Mouse (Mus musculus): Measurements from ENCODE around the gene Grb10.

The Grb10 gene

DNA sequence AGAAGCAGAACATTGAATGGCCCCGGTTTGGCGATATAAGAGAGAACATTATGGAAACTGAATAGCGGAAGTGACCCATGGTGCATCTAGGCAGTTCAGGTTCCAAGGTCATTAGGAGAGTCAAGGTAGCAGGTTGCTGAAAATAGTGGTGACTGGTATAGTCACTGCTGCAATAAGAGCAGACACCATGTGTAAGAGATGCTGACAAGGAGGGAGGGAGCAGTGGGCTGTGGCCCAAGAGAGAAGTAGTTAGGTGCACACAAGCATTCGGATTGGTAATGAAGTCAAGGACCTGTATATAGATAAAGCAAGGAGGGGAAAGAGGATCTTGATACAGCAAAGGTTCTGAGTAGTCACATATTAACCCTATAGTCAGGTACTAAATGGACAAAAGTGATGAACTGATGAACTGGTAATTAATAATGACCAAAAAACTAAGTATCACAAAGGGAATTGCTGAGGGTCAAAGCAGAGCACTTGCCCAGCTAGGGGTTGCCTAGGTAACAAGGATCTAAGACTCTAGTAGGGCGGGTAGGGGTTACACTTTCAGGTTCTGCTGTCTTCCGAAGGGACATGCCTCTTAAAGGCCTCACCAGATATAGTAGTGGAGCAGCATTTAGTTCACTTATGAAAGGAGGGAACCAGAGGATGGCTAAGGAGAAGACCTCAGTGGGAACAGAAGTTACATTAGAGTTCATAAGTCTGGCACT, 65.9 kb downstream of the Grb10 start:
- in situ Hi-C loops (cut with MboI, MseI): loop anchor here (5.0 kb wide), 2 partner anchors 160 to 515 kb away; no protein-coding TSS in a partner anchor

DNA sequence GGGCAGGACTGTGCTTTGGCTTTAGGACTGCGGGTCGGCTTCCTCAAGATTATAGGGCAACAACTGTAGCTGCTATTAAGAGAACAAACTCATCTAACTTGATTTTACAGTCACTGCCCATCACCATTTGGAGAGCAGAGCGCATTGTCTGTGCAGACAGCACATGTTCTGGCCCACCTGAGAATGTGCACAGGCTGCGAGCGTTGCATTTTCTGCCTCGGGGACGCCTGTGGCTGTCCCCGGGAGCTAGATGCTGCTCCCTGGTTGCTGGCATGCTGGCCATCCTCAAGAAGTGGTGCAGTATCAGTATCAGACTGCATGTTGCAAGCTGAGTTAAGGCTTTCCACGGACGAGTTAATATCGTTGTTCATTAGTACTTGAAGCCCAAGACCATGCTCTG, 68.2 kb downstream of the Grb10 start:
- in situ Hi-C loops (cut with MboI, MseI): loop anchor here (5.0 kb wide), 2 partner anchors 158 to 513 kb away; no protein-coding TSS in a partner anchor

DNA sequence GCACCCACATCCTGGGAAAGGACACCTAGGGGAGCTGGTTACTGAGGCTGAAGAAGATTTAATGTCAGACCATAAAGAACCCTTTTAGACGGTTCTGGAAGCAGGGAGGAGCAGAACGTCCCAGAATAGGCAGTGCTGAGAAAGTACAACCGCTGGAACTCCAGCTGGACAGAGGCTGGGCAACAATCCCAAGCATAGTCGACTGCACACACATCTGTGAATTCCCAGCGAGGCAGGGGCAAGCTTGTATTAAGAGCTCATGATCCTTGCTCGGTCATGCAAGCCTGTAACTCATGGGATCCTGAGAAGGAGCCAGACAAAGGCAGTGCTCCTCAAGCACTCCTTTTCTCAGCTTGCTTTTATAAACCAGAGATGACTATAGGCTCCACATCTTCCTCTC, 69.7 kb downstream of the Grb10 start:
- in situ Hi-C loops (cut with MboI, MseI): no loop called here

DNA sequence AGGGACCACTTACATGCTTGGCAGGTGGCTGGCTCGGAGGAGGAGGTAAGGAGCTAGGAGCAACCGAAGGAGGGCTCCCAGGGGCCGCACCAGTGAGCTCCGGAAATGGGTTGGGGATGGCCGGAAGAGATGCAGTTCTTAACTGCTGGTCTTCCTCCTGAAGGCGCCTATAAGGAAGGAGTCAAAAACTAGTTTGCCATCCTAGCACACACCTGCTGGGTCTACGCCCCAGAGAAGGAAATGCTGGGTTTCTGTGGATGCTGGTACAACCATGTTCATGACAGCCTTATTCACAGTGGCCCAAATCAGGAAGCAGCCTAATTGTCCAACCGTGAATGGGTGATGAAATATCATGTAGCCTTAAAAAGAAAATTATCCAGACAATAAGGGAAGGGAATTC, 71.0 kb downstream of the Grb10 start:
- in situ Hi-C loops (cut with MboI, MseI): no loop called here

DNA sequence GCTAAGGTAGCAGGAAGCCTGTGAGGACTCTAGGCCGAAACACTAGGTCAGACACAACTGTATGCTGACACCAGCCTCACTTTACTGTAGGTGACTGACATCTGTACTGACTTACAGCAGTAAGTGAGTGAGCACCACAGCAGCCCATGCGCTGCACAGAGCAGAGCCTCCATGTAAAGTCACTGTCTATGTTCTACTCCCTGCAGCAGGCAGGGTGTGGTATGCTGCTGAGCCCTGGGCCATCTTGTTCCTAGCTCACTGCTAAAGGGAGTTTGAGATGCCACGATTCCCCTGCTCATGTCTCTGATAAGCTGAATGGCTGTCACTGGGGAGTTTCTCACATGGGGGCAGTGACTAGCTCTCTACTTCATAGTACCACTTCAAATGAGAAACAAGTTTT, 72.3 kb downstream of the Grb10 start:
- in situ Hi-C loops (cut with MboI, MseI): no loop called here

DNA sequence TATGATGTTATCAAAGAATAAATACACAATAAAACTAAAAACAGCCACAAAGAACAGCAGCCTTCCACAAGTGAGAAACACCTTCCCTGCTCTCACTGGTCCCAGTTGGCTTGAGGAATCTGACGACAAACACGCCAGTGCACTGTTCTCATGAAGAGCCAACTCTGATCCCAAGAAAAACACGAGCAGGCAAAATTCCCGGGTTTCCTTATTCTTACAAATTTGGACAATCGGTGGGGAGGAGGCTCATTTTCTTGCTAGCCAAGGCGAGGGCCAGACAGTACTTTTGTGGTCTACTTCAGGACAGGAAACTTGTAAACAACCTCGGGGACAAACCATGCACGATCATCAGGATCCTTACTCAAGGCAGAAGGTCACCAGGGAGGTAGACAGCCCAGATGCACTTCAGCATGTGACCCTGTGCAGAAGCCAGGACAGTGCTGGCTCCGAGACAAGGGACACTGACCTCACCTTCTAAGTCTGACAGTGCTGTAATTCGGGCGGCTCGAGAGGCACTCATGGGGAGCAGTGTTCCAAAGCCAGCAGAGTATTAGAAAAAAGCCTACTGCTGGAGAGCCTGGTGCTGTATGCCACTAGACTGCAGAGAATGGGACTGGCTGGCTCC, 72.9 kb downstream of the Grb10 start:
- in situ Hi-C loops (cut with MboI, MseI): no loop called here

DNA sequence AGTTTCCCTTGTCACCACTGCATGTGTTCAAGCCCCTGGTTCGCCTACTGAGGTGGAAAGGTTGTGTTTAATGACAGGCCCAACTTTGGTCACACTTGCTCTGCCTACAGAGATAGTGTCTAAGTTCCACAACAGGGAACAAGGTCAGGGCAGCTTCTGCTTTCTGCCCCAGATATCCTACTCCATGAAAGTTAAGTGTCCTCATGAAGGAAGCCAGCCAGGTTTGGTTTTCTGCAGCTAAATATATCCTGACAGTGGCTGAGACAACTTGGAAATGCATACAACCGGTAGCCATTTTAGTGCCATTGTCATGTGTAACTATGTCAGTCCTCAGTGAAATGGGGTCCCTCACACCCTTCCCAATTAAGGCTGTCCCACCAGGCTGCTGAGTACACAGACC, 73.8 kb downstream of the Grb10 start:
- in situ Hi-C loops (cut with MboI, MseI): loop anchor here (5.0 kb wide), 1 partner anchor 82 kb away; no protein-coding TSS in a partner anchor

DNA sequence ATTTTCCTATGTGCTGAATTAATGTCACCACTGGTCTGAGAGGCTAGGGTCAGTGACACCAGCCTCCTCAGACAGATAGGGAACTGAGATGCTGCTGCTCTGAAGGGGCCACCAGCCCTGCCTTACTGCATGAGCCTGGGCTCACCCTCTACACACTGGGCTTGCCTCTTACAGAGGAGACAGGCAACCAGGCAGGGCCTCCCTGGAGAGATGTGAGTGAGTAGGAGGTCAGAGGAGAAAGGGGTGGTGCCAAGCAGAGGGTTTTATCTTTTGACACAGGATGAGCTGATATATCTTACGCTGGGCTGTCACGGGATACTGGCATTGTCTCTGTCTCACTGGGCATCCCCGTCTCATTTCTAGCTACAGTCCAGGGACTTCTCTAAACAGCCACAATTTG, 74.9 kb downstream of the Grb10 start:
- in situ Hi-C loops (cut with MboI, MseI): loop anchor here (5.0 kb wide), 1 partner anchor 81 kb away; no protein-coding TSS in a partner anchor

DNA sequence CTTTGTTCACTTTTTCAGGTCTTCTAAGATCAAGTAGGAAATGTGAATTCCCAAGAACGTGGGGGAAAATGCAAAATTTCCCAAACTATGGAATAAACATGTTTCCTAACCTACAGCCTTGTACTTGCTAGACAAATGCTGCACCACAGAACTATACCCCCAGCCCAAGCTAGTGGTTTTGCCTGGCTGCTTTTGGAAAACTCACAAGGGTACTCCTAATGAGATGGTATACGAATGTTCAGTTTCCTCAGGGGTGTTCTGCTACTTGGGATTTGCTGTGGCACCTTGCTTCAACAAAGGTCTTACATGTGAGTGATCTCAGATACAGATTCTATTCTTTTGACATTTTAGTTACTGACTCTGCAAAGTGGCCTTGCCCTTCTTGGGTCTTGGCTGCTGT, 75.4 kb downstream of the Grb10 start:
- in situ Hi-C loops (cut with MboI, MseI): loop anchor here (5.0 kb wide), 1 partner anchor 81 kb away; no protein-coding TSS in a partner anchor

DNA sequence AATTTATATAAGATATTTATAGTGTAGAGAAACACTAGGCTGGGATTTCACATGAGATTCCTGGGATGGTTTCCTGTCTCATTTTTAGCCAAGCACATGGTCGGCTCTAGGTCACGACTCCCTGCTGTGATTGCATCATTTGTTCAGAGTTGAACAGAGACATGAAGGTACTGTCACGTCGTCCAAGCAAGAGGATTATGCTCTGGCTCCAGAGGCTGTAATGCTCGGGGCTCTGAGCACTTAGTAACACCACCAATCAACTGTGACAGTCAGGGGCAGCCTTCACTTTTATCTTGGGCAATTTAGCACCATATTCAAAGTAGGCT, 75.9 kb downstream of the Grb10 start:
- in situ Hi-C loops (cut with MboI, MseI): loop anchor here (5.0 kb wide), 1 partner anchor 80 kb away; no protein-coding TSS in a partner anchor

DNA sequence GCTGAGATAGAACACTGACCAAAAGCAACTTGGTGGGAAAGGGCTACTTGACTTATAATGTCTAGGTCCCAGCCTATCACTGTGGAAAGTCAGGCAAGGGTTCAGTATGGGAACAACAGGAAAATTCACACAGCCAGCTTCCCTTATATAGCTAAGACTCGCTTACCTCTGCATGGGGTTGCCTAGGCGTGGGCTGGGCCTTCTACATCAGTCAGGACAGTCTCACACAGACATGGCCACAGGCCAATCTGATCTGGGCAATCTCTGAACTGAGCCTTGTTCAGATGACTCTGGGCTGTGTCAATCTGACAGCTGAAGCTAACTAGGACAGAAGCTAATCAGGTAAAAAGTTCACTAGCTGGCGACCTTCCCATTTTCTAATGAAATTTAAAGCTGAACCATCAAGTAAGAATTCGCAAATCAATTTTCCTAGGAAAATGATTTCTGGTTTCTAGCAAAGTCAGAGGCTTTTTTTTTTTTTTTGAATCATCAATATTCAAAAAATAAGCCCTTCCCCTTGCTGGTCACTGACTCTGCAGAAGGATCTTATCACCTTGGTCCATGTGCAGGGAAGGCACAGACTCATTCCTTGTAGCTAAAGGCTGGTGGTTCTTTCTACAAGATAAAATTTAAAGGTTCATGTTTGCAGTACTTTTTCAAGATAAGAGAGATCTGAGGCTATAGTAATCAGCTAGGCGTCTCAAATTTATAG, 76.4 kb downstream of the Grb10 start:
- in situ Hi-C loops (cut with MboI, MseI): loop anchor here (5.0 kb wide), 1 partner anchor 80 kb away; no protein-coding TSS in a partner anchor

DNA sequence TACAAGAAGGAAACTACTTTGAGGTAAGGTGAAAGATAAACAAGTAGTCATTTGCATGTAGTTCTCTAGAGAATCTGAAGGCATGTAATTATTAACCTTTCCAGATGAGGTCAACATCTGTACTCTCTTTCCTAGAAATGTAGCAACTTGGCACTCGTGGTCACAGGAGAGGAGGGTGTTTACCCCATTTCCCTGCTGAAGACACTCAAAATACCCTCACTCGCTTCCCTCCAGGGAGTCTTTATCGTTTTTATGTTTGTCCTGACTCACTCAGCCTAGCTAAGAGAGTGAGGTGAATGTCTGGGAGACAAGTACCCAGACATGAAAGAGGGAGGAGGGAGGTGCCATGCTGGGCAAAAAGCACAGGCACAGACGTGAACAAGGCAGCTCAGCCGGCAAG, 77.6 kb downstream of the Grb10 start:
- in situ Hi-C loops (cut with MboI, MseI): loop anchor here (5.0 kb wide), 1 partner anchor 79 kb away; no protein-coding TSS in a partner anchor

DNA sequence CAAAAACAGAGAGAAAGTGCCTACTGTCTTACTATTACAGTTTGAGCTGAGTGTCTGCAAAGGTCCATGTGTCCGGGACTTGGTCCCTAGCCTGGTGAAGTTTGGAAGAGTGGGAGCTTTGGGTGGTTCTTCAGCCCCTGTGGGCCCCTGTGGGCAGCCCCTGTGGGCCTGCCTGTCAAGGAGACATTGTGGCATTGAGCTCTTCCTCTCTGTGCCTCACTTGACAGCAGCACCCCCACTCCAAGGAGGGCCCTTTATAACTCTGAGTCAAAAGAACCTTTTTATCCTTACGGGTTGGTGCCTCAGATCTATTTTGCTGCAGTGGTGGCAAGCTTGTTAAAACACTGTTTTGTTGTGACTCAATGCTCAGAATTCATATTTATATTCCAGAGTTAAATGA, 78.3 kb downstream of the Grb10 start:
- in situ Hi-C loops (cut with MboI, MseI): loop anchor here (5.0 kb wide), 1 partner anchor 78 kb away; no protein-coding TSS in a partner anchor

DNA sequence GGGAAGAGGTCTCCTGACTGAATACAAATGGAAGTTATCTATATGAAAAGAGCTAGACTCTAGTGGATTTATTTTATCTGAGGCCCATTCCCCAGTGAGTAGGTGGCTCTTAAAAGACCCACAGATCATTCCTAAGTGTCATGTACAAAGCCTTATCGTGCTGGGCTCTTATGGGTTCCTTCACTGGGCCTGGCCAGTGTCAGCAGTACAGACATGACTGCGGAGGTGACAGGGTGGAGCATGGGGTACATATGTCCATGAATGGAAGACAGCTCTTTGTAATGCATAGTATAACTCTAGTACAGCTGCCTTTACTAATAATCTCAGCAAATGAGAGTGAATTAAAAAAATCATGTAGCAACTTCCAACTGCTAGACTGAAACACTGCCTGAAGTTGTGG, 80.0 kb downstream of the Grb10 start:
- in situ Hi-C loops (cut with MboI, MseI): no loop called here

DNA sequence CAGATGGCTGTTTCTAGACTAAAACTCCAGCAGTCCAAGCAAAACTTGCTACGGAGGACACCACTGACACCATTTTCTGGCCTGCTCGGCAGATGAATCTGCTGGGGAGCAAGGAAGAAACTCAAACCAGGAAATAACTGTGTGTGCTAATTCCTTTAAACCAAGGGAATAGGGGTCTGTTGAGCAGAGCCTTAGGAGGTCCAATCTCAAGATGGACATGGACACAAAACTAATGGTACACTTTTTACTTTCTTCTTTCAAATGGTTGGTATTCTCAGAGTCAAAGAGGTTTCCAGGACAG, 80.5 kb downstream of the Grb10 start:
- in situ Hi-C loops (cut with MboI, MseI): no loop called here

DNA sequence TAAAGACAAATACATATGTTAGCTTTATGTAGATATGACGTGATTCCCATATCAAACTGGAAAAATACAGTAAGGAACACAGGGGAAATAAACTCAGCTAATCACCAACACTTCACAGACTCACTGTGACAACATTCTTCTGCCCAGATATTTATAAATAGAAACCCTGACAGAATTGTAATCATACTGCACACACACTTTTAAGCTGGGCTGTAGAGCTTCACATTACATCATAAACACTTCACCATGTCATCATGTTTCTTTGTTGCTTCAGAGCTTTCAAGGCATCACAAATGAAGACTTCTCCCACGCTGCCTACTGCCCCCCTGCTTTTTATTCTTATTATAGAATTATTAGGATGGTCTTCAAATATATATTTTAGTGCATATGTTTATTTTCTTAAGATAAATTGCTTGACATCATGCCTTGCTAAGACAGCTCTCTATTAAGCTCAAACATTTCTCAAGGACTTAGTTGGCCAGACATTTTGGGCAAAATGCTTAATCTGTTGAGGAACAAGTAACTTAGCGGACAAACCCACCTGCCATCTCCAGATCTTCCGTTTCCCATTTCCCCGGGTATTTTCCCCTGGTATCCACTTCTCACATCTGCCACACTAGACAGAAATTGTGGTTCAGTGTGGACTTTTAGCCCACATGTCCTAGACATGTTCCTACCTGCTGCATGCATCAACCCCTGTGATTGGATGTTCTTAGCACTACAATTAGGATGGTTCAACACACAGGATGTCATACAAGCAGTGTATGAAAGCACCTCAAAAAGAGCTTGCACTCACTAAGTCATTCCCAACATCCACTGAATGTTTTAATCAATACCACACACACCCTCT, 81.0 kb downstream of the Grb10 start:
- in situ Hi-C loops (cut with MboI, MseI): no loop called here

DNA sequence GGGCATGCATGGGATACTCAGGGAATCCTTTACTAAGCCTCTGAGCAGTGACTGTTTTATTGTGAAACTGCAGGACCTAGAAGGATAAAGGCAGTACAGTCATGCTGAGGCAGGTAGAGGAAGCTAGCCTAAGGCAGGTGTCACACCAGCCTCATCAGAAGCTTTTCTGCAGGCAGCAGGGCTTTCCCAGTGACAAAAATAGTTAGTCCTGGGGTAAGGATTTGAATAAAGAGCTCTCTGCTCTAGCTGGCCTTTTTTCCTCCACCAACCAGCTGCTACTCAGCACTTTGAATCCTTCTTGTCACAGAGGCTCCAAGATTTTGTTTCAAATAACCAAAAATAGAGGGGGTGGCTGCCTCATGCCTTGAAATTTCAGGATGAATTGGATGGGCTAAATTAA, 82.7 kb downstream of the Grb10 start:
- in situ Hi-C loops (cut with MboI, MseI): no loop called here

DNA sequence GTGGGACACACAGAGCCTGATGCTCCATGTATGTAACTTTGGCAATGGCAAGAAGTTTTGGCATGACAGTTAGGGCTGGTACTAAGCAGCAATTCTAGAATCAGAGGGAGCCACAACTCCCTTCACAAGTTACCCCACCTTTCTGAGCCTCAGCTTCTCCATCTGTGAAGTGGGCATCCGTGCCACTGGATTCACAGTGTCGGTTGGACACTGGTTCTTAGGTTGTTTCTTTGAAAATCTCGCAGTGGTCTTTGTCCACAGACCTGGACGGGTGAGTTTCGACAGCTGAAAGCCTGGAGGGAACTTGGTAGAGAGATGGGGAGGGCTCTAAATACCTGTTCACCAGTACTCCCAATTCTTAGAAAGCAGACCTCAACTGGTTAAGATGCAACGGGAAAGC, 83.9 kb downstream of the Grb10 start:
- in situ Hi-C loops (cut with MboI, MseI): no loop called here

DNA sequence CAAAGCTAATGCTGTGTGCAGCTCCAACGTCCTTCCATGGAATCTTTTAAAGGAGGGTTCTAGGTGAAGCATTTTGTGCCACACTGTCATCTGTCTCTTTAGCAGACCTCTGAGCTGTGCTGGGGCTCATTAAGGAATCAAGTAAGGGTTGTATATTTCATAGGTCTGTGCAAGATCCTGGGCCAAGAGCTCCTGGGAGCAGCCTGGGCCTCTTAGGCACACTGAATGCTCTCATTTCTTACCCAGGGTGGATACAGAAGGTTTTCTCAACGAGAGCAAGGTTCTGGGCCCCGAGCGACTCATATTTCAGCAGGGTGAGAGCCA, 84.4 kb downstream of the Grb10 start:
- in situ Hi-C loops (cut with MboI, MseI): no loop called here

DNA sequence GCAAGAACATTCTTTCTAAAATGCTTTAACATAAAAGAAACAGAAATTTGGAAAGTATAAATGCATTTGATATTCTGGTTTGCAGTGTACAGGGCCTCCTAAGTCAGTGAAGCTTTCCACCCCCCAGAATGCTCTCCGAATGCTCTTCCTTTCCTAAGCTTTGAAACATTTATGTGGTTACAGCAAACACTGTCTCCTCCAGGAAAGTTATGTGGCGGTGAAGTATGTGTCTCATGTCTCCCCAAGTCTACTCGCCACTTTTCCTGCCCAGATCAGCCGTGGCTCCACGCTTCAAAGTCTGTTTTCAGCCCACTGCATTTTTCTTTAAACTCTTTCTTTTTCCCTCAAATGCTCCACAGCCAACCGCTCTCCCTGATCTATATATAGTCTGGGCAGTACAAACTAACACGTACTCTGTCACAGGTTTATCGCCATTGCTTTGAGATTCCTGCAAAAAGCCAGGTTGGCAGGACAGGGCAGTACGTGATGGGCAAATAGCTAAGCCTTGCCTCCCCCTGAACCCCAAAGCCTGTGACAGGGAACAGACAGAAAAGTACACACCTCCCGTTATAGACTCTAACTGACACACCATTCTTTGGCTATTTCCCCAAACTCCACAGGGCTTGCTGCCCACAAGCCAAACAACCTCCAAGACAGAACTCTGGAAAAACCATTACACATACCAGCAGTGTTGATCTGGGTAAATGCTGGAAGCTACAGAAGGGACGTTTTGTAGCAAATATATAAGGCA, 84.9 kb downstream of the Grb10 start:
- in situ Hi-C loops (cut with MboI, MseI): no loop called here

DNA sequence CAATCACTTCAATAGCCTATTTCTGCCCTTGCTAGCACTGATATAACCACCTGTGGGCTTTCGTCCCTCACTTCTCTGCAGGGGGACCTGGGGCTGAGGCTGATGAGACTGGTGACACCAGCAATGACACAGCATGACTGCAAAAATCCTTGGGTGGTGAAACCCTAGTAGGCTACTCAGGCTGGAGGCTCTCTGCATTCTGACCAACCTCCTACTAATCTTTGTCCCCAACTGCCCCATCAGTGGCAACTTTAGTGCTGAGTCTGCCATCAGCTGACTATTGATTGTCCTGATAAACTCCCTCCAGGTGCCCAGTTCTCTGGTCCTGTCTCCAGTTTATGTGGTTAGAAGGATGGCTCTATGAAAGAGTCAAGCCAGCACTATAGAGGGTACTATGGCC, 85.9 kb downstream of the Grb10 start:
- in situ Hi-C loops (cut with MboI, MseI): no loop called here

Measured in T-helper 2 cell (primary cell).